Mouse (Mus musculus) hindbrain, embryonic 15.5 days (tissue): ENCODE measurements around the gene Tbc1d2b. TPM values are rescaled to one million over a fixed set of nuclear protein-coding genes. Genes with fewer than 3 reads are reported as not detected.
A peak's percentile ranks its signal among the peaks of the same experiment; 100 is the strongest.

Source experiments
- ATAC-seq: fragments of 200-750 bp; cut with Nextera tagmentation; 2 replicates; pipeline ENCODE4 v1.8.0; 2017; ENCODE audit warnings: low read depth, moderate number of reproducible peaks, moderate TSS enrichment; ENCODE audit not compliant: low FRiP score
- H3K27ac ChIP-seq: fragments of 300-500 bp; sonication (generic); replicated peaks from 2 replicates; pipeline ENCODE4 v1.5.1; 2015; ENCODE audit warnings: mild to moderate bottlenecking, inconsistent platforms
- H3K27me3 ChIP-seq: fragments of 300-500 bp; sonication (generic); 2 replicates; pipeline ENCODE4 v1.6.1; 2015; ENCODE audit warnings: control low read depth, inconsistent platforms
- H3K36me3 ChIP-seq: fragments of 300-500 bp; sonication (generic); 2 replicates; pipeline ENCODE4 v1.6.1; 2015; ENCODE audit warnings: control low read depth, inconsistent platforms
- H3K4me1 ChIP-seq: fragments of 300-500 bp; sonication (generic); replicated peaks from 2 replicates; pipeline ENCODE4 v1.6.1; 2015; ENCODE audit warnings: control low read depth, inconsistent platforms
- H3K4me2 ChIP-seq: fragments of 300-500 bp; sonication (generic); 2 replicates; pipeline ENCODE4 v1.6.1; 2015; ENCODE audit warnings: moderate library complexity, mild to moderate bottlenecking, inconsistent platforms
- H3K4me3 ChIP-seq: fragments of 300-500 bp; sonication (generic); 2 replicates; pipeline ENCODE4 v1.5.1; 2015; ENCODE audit warnings: mild to moderate bottlenecking, inconsistent platforms
- H3K9ac ChIP-seq: fragments of 300-500 bp; sonication (generic); 2 replicates; pipeline ENCODE4 v1.6.1; 2015; ENCODE audit warnings: inconsistent platforms
- H3K9me3 ChIP-seq: fragments of 300-500 bp; sonication (generic); 2 replicates; pipeline ENCODE4 v1.6.1; 2016; ENCODE audit warnings: control low read depth, inconsistent platforms
- WGBS: fragments of 180-500 bp; shearing (Covaris S2); methylation state at CpG from one replicate; pipeline ENCODE4 v1.1.7; 2015; 5-methylcytosine and 5-hydroxymethylcytosine counted together
- polyA plus RNA-seq: library from polyadenylated mRNA; unstranded; fragments of >200 nt; fragmentation: Nextera tagmentation; extraction: Ambion mirVana; gene quantifications from 2 replicates; pipeline ENCODE4 v1.2.1, GENCODE M21; 2015

Gene Tbc1d2b
- polyA plus RNA-seq, 1 experiment from 2014 or later = 6.7 TPM

- no peak overlapping the region for H3K4me3 ChIP-seq
- H3K36me3 ChIP-seq = no peaks in the 10 kb centered on the region
- H3K9ac ChIP-seq = no peak overlapping the region
- no peak for ATAC-seq
- WGBS = 91% methylated on average over 5 of the region's 5 CpGs
- no peaks in the 10 kb centered on the region for H3K27me3 ChIP-seq
- H3K9me3 ChIP-seq = no peaks in the 10 kb centered on the region
- no peak overlapping the region for H3K27ac ChIP-seq
- no peak overlapping the region for H3K4me2 ChIP-seq
- H3K4me1 ChIP-seq = no peaks in the 10 kb centered on the region
Measured at GRCm38 (mm10) chr9:90275906-90276305, 5.3 kb upstream of the Tbc1d2b start.

GRCm38 (mm10) chr9:90275500-90275899 lies 4.9 kb upstream of the Tbc1d2b start:
- Histone ChIP-seq H3K4me3 (no peak overlapping the region), H3K4me2 (no peak overlapping the region), H3K9me3 (no peaks in the 10 kb centered on the region), H3K9ac (no peak overlapping the region), H3K36me3 (no peaks in the 10 kb centered on the region), H3K27ac (no peak overlapping the region), H3K4me1 (no peaks in the 10 kb centered on the region), H3K27me3 (no peaks in the 10 kb centered on the region)
- ATAC-seq = no peak
- 69% methylated on average over 2 of the region's 2 CpGs for WGBS

- no peak for ATAC-seq
- Histone ChIP-seq H3K4me2 (no peak overlapping the region), H3K27me3 (no peaks in the 10 kb centered on the region), H3K9ac (no peak overlapping the region), H3K4me1 (peaks cover 5% of the 10 kb centered on the region), H3K9me3 (no peaks in the 10 kb centered on the region), H3K36me3 (no peaks in the 10 kb centered on the region), H3K27ac (no peak overlapping the region), H3K4me3 (no peak overlapping the region)
- WGBS = 89% methylated on average over 3 of the region's 3 CpGs
Measured at GRCm38 (mm10) chr9:90274516-90274915, 3.9 kb upstream of the Tbc1d2b start.

GRCm38 (mm10) chr9:90272346-90272745 lies 1.7 kb upstream of the Tbc1d2b start:
- no peaks in the 10 kb centered on the region for H3K36me3 ChIP-seq
- H3K4me1 ChIP-seq = peaks cover 18% of the 10 kb centered on the region
- no peak overlapping the region for H3K9ac ChIP-seq
- no peak for ATAC-seq
- H3K4me3 ChIP-seq = no peak overlapping the region
- no peak overlapping the region for H3K4me2 ChIP-seq
- WGBS = 61% methylated on average over 12 of the region's 12 CpGs
- H3K27me3 ChIP-seq = no peaks in the 10 kb centered on the region
- H3K27ac ChIP-seq = no peak overlapping the region
- H3K9me3 ChIP-seq = no peaks in the 10 kb centered on the region

DNA sequence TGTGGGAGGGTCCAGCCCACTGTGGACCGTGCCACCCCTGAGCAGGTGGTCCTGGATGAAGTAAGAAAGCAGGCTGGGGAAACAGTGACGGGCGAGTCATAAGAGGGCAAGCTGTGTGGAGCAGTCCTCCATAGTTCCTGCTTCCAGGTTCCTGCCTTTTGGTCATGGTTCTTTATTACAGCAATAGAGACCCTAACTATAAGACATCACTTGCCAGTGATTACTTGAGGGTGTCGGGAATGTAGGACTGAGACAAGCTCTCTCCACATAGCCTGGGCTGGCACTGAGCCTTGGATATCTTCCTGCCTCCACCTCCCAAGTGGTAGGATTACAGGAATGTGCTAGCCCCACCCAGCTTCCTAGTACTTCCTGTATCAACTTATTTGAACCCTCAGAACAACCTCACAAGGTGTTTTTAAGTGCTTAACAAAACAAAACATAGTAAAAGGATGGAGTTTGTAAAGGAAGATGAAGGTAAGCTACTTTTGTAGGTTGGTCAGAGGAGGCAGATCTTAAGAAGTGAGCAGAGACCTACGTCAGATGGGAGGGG lies 1.0 kb upstream of the Tbc1d2b start:
- H3K4me3 ChIP-seq = no peak overlapping the region
- H3K27ac ChIP-seq = no peak overlapping the region
- no peak for ATAC-seq
- H3K4me1 ChIP-seq = peaks cover 18% of the 10 kb centered on the region
- no peak overlapping the region for H3K9ac ChIP-seq
- H3K36me3 ChIP-seq = no peaks in the 10 kb centered on the region
- H3K27me3 ChIP-seq = no peaks in the 10 kb centered on the region
- no peak overlapping the region for H3K4me2 ChIP-seq
- 66% methylated on average over 5 of the region's 5 CpGs for WGBS
- no peaks in the 10 kb centered on the region for H3K9me3 ChIP-seq

GRCm38 (mm10) chr9:90270944-90271295 lies 316 bp upstream of the Tbc1d2b start:
- peaks cover 18% of the 10 kb centered on the region for H3K4me1 ChIP-seq
- H3K4me3 ChIP-seq = peak overlapping the region; percentile 84
- peak overlapping the region; percentile 85 for H3K4me2 ChIP-seq
- H3K27me3 ChIP-seq = no peaks in the 10 kb centered on the region
- WGBS = 15% methylated on average over 11 of the region's 11 CpGs
- H3K9ac ChIP-seq = peak overlapping the region; percentile 86; the same call in 1 of the 2 replicates
- H3K9me3 ChIP-seq = no peaks in the 10 kb centered on the region
- no peaks in the 10 kb centered on the region for H3K36me3 ChIP-seq
- ATAC-seq = peak; percentile 19
- H3K27ac ChIP-seq = no peak overlapping the region

DNA sequence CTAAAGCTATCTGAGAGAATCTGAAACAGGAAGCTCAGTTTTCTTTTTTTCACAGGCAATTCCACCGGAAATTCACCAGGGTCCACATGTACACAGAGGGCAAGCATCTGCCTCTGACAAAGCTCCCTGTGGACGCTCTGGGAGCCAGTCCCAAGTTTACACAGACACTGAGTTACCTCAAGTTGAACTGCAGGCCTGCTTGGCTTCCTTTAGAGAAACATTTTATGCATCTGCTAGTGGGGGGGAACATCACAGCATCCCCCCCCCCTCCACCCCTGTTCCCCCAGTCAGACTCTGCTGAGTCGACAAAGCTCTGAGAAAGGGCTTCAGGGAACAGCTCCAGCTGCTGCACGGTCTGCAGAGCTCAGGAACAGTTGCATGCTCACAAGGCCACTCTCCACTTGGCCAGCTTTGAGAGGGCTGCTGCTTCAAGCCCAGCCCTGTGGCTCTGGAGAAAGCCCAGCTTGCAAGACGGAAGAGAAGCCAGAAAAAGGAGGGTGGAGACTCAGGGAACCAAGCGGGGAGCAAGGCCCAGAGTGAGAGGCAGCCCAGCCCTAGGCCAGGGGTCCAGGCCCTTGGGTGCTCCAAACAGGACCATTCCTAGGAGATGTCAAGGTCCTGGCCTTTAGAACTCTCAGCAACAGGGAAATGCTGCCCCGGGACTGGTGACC lies 1.5 kb downstream of the Tbc1d2b start:
- Histone ChIP-seq H3K9ac (peak overlapping the region; percentile 86), H3K4me1 (peaks cover 18% of the 10 kb centered on the region), H3K27ac (peak overlapping the region; percentile 61), H3K9me3 (no peaks in the 10 kb centered on the region), H3K4me3 (peak overlapping the region; percentile 84), H3K27me3 (no peaks in the 10 kb centered on the region), H3K4me2 (peak overlapping the region; percentile 85), H3K36me3 (no peaks in the 10 kb centered on the region)
- 26% methylated on average over 7 of the region's 7 CpGs for WGBS
- peak; percentile 36; the same call in 1 of the 2 replicates for ATAC-seq

GRCm38 (mm10) chr9:90266926-90267325 lies 3.7 kb downstream of the Tbc1d2b start:
- no peak for ATAC-seq
- Histone ChIP-seq H3K36me3 (no peaks in the 10 kb centered on the region), H3K4me2 (no peak overlapping the region), H3K27ac (no peak overlapping the region), H3K27me3 (no peaks in the 10 kb centered on the region), H3K4me3 (no peak overlapping the region), H3K4me1 (peaks cover 18% of the 10 kb centered on the region), H3K9me3 (no peaks in the 10 kb centered on the region), H3K9ac (no peak overlapping the region)
- WGBS = 90% methylated on average over 10 of the region's 10 CpGs

GRCm38 (mm10) chr9:90266059-90266458 lies 4.5 kb downstream of the Tbc1d2b start:
- 95% methylated on average over 10 of the region's 10 CpGs for WGBS

DNA sequence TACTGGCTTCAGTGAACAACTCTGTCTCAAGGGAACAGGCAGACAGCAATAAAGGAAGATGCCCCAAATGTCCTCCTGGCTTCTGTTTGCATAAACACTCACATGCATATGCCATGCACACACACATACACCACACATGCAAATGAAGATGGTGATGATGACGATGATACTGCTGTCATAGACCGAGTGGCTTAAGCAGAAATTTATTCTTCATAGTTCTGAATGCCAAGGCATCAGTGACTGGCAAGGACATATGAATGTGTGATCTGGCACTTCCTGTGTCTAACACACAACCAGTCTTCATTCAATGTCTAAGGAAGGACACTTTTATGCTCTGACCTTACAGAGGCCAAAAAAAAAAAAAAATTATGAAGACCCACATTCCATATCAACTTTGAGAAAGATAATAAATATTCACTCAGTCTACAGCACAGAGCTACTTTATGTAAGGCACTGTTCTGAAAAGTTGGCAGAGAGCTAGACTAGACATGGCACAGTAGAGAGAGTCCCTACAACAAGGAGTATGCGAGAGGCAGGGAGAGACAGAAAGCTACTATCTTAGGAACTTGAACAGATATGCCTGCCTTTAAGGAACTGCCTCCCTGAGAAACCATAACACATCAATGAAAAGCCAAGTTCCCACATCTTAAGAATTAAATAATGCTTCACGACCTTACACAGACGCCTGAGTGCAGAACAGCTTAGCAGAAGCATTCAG lies 5.1 kb downstream of the Tbc1d2b start:
- no peak for ATAC-seq
- Histone ChIP-seq H3K4me1 (peaks cover 18% of the 10 kb centered on the region), H3K4me2 (no peak overlapping the region), H3K4me3 (no peak overlapping the region), H3K27ac (no peak overlapping the region), H3K27me3 (no peaks in the 10 kb centered on the region), H3K9me3 (no peaks in the 10 kb centered on the region), H3K36me3 (no peaks in the 10 kb centered on the region), H3K9ac (no peak overlapping the region)
- 94% methylated on average over 5 of the region's 5 CpGs for WGBS

More at GRCm38 (mm10) chr9:90266059-90266458, 4.5 kb downstream of the Tbc1d2b start:
- no peak overlapping the region for H3K4me3 ChIP-seq
- H3K9ac ChIP-seq = no peak overlapping the region
- H3K27me3 ChIP-seq = no peaks in the 10 kb centered on the region
- no peak overlapping the region for H3K4me2 ChIP-seq
- H3K9me3 ChIP-seq = no peaks in the 10 kb centered on the region
- H3K4me1 ChIP-seq = peaks cover 18% of the 10 kb centered on the region
- no peak for ATAC-seq
- H3K27ac ChIP-seq = no peak overlapping the region
- no peaks in the 10 kb centered on the region for H3K36me3 ChIP-seq

- Histone ChIP-seq H3K36me3 (no peaks in the 10 kb centered on the region), H3K4me3 (no peak overlapping the region), H3K27me3 (no peaks in the 10 kb centered on the region), H3K9ac (no peak overlapping the region), H3K27ac (no peak overlapping the region), H3K9me3 (no peaks in the 10 kb centered on the region), H3K4me1 (peaks cover 4% of the 10 kb centered on the region; the same call in 1 of the 2 replicates), H3K4me2 (no peak overlapping the region)
- ATAC-seq = no peak
- WGBS = 95% methylated on average over 4 of the region's 4 CpGs
Measured at GRCm38 (mm10) chr9:90263340-90263679, 7.3 kb downstream of the Tbc1d2b start.

- WGBS = 82% methylated on average over 7 of the region's 7 CpGs
- H3K4me3 ChIP-seq = no peak overlapping the region
- ATAC-seq = no peak
Measured at GRCm38 (mm10) chr9:90262591-90263339, 7.8 kb downstream of the Tbc1d2b start.

More at GRCm38 (mm10) chr9:90262591-90263339, 7.8 kb downstream of the Tbc1d2b start:
- H3K9ac ChIP-seq = no peak overlapping the region
- H3K9me3 ChIP-seq = no peaks in the 10 kb centered on the region
- H3K27me3 ChIP-seq = no peaks in the 10 kb centered on the region
- no peak overlapping the region for H3K27ac ChIP-seq
- H3K4me2 ChIP-seq = no peak overlapping the region
- no peaks in the 10 kb centered on the region for H3K36me3 ChIP-seq
- H3K4me1 ChIP-seq = no peaks in the 10 kb centered on the region
